Mouse (Mus musculus): ENCODE measurements around the gene Klk1b5. TPM values are rescaled to one million over a fixed set of nuclear protein-coding genes. Genes with fewer than 3 reads are reported as not detected.
A peak's percentile ranks its signal among the peaks of the same experiment; 100 is the strongest.
"Not testable (repeated sequence)": the region's sequence is repeated elsewhere in the genome, so short reads cannot be mapped to it uniquely, and the experiment has no call there.

The Klk1b5 gene
- total RNA-seq (2021), result not detected in 2 replicates
- long read RNA-seq, experiment 1, result 0 reads
- long read RNA-seq, experiment 2, result 0 reads

DNA sequence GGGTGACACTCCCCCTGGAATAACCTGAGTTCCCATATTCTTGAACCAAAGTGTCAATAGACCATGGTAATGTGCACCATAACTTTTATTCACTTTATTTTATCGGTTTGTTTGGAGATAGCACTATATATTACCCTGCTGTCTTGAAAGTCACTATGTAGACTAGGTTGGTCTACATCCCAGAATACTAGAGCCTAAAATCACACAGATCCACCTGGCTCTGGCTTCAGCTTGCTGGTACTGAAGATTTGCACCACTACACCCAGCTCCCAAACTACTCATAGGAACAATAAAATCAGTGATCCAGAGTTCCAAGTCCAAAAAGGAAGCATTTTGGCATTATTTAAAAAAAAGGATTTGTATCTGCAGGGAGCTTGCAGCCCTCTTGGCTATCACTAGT is at the start of gene Klk1b5:
Klk1b5 (plus strand) TSS at position 301 of the 400 bp plus-strand sequence.
- DNase-seq, result no peak

DNA sequence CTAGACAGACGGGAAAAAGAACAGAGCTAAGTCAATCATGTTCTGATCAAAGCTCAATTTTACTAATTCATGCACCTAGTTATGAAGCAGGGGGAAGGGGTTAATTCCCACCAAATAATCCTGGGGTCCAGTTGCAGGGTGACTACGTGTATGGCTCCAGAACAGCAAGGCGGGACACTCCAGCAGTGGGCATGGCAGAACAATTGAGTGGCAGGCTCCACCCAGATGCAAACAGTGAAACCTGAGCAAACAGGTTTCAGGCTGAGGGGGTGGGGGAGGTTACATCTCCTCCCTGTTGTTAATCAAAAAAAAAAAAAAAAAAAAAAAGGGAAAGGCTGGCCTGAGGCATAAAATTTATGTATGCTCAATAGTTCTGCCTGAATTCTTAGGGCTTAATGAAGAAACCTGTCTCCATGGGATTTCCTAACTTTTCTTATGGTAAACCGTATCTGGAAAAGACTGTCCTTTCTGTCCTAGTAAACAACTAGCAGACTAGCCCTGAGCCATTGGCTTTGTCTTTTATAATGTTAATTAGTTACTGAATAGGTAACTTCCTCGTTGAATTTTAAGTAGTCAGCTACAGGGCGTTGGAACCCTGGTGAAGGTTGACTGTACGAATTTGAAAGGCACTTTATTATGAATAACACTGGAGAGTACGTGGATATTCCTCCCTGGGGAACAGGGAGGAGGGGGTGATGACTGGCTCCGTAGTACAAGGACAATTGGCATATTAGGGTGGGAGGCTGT is 36.3 kb upstream of the Klk1b5 start:
- no peak for DNase-seq

DNA sequence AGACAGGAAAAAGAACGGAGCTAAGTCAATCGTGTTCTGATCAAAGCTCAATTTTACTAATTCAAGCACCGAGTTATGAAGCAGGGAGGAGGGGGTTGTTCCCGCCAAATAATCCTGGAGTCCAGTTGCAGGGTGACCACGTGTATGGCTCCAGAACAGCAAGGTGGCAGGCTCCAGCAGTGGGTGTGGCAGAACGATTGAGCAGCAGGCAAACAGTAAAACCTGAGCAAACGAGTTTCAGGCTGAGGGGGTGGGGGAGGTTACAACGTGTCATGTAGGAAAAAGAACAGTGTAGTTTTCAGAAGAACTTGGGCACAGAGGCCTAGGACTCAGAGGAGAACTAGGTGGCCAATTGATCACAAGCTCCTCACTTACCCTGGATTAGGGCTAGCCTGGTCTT is 29.2 kb upstream of the Klk1b5 start:
- DNase-seq, result not testable (repeated sequence)

DNA sequence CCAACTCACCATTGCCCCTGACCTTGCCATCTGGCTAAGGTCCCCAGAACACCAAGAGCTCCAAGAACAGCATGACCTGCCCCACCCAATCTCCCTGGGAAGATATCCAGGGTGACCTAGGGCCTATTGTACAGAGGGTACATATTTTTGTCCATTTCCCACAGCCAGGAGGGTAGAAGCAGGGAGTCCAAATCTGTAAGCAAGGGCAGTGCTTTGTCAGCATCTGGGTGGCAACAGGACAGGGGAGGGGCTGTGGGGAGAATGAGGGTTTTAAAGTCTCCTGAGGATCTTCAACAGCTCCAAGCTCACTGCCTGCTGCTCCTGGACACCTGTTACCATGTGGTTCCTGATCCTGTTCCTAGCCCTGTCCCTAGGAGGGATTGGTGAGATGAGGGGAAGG is 27.8 kb upstream of the Klk1b5 start, which contains the start of gene Klk1b24:
Klk1b24 (plus strand) TSS at position 301 of the 400 bp plus-strand sequence.
- not testable (repeated sequence) for DNase-seq

DNA sequence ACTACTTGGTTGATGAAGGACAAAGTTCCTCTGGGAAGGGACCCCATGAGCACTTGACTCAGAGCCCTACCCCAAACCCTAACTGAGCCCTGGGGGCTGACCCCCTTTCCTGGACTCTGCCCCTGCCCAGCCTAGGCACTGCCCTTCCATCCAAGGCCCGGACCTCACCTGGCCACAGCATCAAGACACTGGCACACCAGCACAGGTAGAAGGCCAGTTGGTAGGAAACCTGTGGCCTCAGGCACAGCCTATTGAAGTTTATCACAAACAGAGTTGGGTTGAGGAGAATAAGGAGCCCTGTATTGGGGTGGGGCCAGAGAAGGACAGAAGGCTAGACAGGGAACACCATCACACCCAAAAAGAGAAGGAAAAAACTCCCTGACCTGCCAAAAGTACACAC is 22.3 kb upstream of the Klk1b5 start:
- DNase-seq, result not testable (repeated sequence)

DNA sequence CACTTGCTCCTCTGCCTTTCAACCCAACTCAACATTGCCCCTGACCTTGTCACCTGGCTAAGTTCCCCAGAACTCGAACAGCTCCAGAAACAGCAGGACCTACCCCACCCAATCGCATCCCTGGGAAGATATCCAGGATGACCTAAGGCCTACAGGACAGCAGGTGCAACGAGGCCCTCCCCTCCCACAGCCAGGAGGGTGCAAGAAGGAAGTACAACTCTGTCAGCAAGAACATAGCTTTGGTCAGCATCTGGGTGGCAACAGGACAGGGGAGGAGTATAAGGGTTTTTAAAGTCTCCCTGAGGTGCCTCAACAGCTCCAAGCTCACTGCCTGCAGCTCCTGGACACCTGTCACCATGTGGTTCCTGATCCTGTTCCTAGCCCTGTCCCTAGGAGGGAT is 17.9 kb upstream of the Klk1b5 start, which contains the start of gene Klk1b3:
Klk1b3 (plus strand) TSS at position 301 of the 400 bp plus-strand sequence.
- DNase-seq, result no peak

DNA sequence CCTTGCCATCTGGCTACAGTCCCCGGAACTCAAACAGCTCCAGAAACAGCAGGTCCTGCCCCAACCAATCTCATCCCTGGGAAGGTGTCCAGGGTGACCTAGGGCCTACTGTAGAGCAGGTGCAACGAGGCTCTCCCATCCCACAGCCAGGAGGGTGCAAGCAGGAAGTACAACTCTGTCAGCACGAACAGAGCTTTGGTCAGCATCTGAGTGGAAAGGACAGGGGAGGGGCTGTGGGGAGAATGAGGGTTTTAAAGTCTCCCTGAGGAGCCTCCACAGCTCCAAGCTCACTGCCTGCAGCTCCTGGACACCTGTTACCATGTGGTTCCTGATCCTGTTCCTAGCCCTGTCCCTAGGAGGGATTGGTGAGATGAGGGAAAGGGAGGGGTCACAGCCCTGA is 8.6 kb upstream of the Klk1b5 start, which contains the start of gene Klk1b4:
Klk1b4 (plus strand) TSS at position 301 of the 400 bp plus-strand sequence.
- not testable (repeated sequence) for DNase-seq

DNA sequence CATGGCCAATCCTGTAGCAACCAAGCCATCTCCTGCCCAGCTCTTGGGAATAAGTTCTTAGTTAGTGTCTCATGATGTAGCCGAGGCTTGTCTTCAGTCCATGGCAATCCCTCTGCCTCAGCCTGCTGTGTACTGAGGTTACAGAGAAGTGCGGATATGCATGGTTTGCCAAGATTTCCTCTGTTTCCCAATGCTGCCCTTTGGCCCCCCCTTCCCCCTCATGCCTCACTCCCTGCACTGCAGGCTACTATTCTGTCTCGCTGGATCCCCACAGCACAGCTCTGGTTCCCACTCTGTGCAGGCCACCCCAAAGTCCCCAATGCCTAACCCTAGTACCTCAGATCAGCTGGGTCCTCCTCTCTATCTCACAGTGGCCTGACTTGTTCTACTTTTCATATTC is 7.4 kb upstream of the Klk1b5 start:
- no peak for DNase-seq

DNA sequence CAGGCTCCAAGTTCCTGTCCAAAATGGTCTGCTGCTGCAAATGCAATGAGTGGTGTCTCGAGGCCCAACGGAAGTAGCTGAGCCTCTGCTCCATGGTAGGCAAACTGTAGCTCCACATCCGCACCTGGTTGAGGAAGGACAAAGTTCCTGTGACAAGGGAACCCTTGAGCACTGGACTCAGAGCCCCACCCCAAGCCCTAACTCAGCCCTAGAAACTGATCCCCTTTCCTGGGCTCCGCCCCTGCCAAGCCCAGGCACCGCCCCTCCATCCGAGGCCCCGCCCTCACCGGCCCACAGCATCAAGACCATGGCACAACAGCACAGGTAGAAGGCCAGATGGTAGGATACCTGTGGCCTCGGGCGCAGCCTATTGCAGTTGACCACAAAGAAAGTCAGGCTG is 5.9 kb downstream of the Klk1b5 start:
- DNase-seq, result not testable (repeated sequence)

DNA sequence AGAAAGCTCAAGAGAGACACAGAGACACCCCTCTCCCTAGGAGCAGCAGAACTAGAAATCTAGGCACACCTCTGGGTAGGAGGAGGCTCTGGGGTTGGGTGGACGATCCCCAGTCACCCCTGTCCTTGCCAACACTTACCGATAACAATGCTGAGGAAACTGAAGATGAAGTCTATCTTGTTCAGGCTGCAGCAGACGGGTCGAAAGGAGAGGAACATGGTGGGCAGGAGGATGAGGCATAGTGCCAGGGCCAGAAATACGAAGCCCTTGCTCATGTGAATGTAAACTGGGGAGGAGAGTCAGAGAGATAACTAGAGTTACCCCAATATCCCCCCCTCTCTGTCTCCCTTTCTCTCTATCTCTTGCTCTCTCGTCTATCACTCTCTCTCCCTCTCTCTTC is 6.6 kb downstream of the Klk1b5 start:
- not testable (repeated sequence) for DNase-seq

DNA sequence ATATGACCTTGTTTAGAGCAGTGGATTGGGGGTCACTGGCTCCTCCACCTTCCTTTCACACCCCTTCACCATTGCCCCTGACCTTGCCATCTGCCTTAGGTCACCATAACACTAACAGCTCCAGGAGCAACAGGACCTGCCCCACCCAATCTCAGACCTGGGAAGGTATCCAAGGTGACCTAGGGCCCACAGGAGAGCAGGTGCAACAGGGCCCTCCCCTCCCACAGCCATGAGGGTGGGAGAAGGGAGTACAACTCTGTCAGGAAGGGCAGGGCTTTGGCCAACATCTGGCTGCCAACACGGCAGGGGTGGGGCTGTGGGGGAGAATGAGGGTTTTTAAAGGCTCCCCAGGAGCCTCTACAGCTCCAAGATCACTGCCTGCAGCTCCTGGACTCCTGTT is 9.3 kb downstream of the Klk1b5 start, which contains the start of gene Klk1:
Klk1 (plus strand) TSS at position 285 of the 400 bp plus-strand sequence.
- no peak for DNase-seq

DNA sequence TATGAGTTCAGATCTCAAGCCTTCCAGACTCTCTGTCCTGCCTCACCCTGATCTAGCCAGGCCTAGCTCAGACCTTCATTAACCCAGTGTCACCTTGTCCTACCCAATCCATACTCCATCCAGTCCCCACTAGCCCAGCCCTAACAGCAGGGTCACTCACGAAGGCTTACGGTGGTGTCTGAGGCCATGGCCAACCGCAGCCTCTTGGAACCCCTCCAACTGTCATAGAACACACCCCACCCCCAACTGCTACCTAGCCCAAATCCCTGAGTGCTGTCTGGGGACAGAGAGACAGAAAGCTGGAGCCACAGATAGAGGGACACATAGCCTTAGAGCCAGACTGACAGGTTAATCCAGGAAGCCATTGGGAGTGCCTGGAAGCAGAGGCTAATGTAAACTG is 20.2 kb downstream of the Klk1b5 start, which contains the start of gene Gm36864:
Gm36864 (plus strand) TSS at position 269 of the 400 bp plus-strand sequence.
- no peak for DNase-seq

DNA sequence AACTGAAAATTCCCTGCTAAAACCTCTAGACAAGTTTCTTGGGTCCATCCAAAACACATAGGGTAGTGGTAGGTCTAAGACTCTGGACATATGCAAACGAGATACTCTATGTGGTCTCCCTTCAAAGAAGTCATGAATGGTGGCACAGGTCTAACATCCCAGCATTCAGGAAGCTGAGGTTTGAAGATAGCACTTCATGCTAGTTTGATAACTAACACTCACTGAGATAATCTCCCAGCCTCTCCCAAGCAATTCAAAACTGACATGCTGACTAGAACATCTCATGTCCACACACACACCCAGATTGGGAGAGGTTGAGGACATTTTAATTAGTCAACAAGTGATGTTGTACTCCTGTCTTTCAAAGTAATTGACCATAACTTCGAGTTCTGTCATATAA is 24.2 kb downstream of the Klk1b5 start:
- no peak for DNase-seq

DNA sequence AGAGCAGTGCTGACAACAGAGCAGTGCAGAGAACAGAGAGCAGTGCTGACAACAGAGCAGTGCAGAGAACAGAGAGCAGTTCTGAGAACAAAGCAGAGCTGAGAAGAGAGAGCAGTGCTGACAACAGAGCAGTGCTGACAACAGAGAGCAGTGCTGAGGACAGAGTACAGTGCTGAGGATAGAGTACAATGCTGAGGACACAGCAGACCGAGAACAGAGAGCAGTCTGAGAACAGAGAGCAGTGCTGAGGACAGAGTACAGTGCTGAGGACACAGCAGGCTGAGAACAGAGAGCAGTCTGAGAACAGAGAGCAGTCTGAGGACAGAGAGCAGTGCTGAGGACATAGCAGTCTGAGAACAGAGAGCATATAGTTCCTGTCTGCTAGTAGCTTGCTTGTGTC is 25.0 kb downstream of the Klk1b5 start:
- no peak for DNase-seq

DNA sequence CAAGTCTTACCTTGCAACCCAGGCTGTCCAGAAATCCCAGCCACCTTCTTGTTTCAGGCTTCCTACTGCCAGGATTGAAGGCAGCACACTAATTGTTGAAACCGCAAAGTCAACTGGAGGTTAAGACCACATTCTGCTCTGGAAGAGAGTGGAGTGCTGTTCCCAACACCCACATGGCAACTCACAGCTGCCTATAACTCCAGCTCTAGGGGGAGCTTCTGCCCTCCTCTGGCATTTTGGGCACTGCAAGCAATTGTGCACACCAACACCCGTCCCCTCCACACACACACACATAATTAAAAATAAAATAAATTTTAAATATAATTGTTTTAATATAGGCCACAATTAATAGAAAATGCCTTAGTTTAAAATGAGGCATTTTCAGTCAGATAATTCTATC is 25.4 kb downstream of the Klk1b5 start:
- DNase-seq, result no peak

DNA sequence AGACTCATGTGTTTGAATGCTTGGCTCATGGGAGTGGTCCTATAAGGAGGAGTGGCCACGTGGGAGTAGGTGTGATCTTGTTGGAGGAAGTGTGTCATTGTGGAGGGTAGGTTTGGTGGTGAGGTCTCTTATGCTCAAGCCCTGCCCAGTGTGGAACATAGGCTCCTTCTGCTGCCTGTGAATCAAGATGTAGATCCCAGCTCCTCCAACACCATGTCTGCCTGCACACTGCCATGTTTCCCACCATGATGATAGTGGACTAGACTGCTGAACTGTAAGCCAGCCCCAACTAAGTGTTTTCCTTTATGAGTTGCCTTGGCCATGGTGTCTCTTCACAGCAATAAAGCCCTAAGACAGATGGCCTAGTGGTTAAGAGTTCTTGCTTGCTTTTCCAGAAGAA is 28.3 kb downstream of the Klk1b5 start:
- DNase-seq, result no peak

DNA sequence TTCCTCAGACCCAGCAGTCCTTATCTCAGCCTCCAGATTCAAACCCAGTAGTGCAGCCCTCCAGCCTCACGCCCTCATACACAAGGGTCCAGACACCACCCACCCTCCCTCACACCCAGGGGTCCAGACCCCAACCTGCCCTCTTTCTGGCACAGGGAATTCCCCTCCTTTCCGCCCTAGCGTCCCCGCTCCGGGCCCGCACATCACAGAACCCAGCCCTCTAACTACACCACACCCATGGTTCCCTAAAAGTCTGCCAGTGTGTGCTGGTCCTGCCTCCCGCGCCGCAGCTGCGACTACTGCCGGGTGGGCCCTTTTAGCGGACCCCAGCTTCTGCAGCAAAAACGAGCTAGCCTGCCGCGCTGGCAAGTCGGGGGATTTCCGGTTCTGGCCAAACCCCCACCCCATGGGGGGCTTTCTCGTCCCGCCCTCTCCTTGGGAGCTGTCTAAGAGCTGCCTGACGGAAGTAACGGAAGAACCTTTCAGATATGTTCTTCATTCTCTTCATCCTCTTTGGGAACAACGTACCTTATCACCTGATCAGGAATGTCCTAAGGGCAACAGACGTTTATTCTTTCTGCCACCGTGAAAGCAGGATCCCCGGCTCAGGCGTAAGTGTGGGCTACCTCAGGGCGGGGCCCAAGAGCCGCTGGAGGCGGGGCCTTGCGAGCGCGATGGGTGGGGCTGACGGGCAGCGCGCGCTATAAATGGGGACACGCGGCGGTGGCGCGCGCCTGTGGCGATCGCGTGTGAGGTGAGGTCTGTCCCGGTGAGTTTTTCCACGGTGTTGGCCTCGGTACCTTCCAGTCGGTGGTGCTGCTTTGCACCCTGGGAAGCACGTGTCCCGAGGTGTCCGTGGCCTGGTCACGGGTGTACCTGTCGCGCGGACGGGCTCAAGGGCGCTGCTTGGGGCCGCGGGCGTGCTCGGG is 30.6 kb downstream of the Klk1b5 start, which contains the start of the genes 1700028J19Rik and 2410002F23Rik:
1700028J19Rik (minus strand) TSS at position 641 of the 929 bp plus-strand sequence.
2410002F23Rik (plus strand) TSS at position 668 of the 929 bp plus-strand sequence.
- peak; percentile 94 for DNase-seq

DNA sequence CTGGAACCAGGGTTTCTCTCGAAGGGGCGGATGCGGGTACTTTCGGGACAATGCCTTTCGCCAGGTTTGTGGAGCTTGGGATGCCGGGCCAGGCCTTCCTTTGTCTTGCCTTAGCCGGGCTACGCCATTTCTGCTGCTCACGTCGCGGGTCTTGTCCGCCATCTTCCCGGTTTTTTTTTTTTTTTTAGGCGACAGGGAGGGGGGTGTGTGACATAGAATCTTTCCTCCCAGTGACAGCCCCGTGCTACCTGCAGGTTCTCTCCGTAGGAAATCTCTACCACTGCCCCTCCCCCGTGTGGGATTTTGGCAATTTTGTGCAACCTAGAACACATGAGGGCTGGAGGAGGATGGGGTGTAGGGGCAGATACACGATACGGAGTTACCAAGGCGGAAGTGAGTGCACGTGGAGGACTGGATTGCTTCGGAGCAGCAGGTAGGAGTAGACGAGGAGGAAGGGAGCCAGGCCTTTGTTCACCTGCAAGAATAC is 31.3 kb downstream of the Klk1b5 start:
- no peak for DNase-seq

DNA sequence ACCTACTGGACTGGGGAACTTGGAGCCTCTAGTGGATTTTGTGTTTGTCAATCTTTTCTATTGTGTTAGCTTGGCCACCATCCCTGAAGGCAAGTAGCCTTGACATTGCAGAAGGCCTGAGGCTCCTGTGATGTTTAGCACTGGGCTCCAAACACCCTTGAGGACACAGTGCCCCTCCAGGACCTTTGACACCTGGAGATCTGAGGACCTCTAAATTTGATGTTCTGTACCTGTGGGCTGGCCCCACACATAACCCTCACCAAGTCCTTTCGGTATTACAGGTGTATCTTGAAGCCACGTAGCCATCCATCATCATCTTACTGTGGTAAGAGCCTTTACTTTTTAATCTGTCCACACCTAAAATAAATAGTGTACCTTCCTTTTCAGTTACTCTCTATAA is 32.2 kb downstream of the Klk1b5 start:
- no peak for DNase-seq

DNA sequence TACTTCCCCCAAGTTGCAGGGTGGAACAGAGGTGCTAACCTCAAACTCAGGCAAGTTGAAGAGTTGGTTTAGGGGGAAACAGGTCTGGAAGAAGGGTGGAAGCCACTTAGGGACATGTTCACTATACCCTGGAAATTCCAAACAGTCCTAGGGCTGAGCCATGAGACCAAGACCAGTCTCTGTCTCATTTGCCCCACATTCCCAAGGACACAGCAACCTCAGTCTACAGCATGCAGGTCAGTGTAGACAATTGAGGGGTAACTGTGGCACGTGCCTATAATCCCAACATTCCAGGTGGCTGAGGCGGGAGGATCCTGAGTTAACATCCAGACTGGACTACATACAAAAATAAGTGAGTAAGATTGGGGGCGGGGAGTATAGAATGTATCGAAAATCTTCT is 33.5 kb downstream of the Klk1b5 start:
- DNase-seq, result no peak

DNA sequence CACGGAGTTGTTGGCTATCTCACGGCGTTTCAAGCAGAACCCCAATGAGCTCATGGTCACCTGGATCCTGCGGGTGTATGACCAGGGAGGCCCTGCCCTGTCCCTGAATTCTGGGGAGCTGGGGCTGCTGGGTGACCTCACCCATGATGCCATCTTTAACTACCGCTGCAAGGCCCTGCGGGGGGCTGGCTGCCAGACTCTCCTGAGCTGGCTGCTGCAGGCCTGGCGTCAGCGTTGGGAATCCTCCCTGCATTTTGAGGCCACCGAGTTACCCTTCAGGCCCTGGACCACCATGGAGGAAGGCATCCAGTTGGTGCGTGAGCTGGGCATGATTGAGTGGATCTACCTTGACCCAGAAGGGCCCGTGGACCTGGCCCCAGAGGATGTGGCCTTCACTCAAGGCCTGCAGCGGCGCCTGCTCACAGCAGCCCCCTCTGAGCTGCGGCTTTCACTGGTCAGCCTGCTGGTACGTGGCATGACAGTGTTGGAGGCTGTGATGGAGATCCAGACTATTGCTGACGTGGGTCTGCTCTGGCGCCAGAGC is 35.1 kb downstream of the Klk1b5 start:
- DNase-seq, result peak; percentile 85

DNA sequence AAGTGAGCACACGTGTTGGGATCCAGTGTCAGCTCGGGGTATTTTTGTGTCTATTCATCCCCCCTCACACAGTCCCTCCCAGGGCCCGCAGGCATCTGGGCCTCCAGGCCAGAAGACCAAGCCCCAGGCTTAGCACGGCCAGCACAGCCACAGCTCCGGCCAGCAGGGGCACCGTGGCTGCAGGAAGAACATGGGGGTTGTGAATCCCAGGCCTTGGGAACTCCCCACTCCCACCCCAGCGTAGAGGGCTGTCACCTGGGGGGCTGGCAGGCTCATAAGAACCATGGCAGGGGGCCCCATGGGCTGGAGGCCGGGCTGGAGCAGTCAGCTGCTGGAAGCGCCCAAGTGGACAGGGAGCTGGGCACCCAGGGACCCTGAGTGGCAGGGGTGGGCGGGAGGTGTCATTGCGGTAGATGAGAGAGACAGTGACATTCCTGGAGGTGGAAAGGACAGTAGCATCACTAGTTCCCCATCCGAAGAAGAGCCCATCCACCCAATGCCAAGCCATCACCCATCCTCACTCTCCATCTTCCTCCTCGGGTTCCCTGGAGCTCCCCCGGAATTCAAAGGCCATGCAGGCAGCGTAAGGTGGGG is 37.4 kb downstream of the Klk1b5 start:
- peak; percentile 24 for DNase-seq

Measured in adrenal gland, postnatal 14 days (tissue).